Mouse (Mus musculus): ENCODE results near the gene Shank2. TPM values are rescaled to one million over a fixed set of nuclear protein-coding genes. Genes with fewer than 3 reads are reported as not detected.
A peak's percentile ranks its signal among the peaks of the same experiment; 100 is the strongest.

Shank2 gene
- polyA plus RNA-seq, 1 experiment from 2014 or later, result 1.7 TPM

DNA sequence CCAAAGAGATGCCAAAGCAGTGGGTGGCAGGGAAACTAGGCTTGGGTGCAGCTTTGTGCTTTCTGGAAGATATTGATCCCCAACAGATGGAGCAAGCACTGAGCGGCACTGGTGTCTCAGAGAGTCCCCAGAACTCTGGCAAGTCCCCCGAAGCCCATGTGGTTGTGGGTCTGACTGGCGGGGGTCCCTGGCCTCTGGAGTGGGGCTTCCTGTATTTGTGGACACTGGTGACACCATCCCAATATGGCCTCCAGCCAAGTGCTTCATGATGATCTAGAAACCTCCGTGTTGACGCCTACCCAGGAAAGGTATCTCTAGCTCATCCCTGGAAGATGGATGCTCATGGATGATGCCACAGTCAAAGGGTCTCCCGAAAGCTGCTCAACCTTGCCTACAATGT, 172.1 kb downstream of the Shank2 start:
- Histone ChIP-seq H3K27ac (ENCODE audit: low read depth) (no peak overlapping the region), H3K4me1 (replicated peaks; ENCODE audit: control insufficient read depth, insufficient read depth, low read length) (no peaks in the 10 kb centered on the region), H3K4me2 (ENCODE audit: low read length) (no peak overlapping the region), H3K9me3 (ENCODE audit: control insufficient read depth, low read length) (no peaks in the 10 kb centered on the region), H3K27me3 (replicated peaks; ENCODE audit: control insufficient read depth, insufficient read depth, low read length) (peaks cover 29% of the 10 kb centered on the region), H3K36me3 (ENCODE audit: control insufficient read depth, insufficient read depth, low read length) (no peaks in the 10 kb centered on the region), H3K9ac (ENCODE audit: low read length) (no peak overlapping the region), H3K4me3 (ENCODE audit: low read depth, low read length) (no peak overlapping the region)
- WGBS, result 88% methylated on average over 6 of the region's 6 CpGs
- ATAC-seq (replicated peaks; ENCODE audit: low FRiP score, low TSS enrichment, low read depth) (no peak), DNase-seq (ENCODE audit: low spot score) (no peak)

DNA sequence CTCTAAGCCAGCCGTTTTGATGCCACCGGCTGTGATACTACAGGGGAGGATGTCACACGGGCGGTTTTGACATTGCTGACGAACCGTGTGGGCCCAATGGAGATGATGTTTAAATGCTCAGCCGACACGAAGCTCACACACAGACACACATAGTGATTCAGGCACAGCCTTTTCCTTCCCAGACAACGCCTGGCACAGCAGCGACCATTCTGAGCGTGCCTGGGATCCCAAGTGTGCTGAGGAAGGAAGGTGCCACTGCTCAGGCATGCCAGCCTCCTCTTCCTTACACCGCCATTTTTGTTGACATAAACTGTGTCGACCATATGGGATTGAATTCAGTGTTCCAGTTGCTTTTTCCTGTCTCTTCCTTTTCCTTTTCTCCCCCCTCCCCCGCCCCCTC, 172.6 kb downstream of the Shank2 start:
- DNase-seq (ENCODE audit: low spot score), result no peak
- 79% methylated on average over 14 of the region's 14 CpGs for WGBS
- H3K9ac ChIP-seq (ENCODE audit: low read length), result no peak overlapping the region
- no peaks in the 10 kb centered on the region for H3K4me1 ChIP-seq (replicated peaks; ENCODE audit: control insufficient read depth, insufficient read depth, low read length)
- H3K27ac ChIP-seq (ENCODE audit: low read depth), result no peak overlapping the region
- H3K9me3 ChIP-seq (ENCODE audit: control insufficient read depth, low read length), result no peaks in the 10 kb centered on the region
- no peak overlapping the region for H3K4me2 ChIP-seq (ENCODE audit: low read length)
- ATAC-seq (replicated peaks; ENCODE audit: low FRiP score, low TSS enrichment, low read depth), result no peak
- H3K27me3 ChIP-seq (replicated peaks; ENCODE audit: control insufficient read depth, insufficient read depth, low read length), result peaks cover 29% of the 10 kb centered on the region
- H3K4me3 ChIP-seq (ENCODE audit: low read depth, low read length), result no peak overlapping the region
- no peaks in the 10 kb centered on the region for H3K36me3 ChIP-seq (ENCODE audit: control insufficient read depth, insufficient read depth, low read length)

DNA sequence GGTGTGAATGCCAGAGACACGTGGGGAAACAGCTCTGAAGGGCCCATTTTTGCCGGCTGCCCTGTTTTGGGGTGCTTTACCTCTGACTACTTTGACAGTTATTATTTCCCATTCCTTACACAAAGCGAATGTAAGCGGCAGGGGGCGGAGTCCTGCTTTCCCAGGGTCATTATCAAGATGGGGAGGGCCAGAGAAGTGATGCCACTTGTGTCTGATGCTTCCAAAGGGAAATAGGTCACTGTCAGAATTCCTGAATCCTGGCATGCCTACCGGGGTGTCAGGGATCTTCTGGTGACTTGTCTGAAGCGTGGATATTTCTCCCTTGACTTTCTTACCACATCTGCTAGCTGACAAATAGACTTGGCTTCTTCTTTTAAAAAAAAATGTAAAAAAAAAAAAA, 173.3 kb downstream of the Shank2 start:
- no peak overlapping the region for H3K27ac ChIP-seq (ENCODE audit: low read depth)
- H3K4me2 ChIP-seq (ENCODE audit: low read length), result peak overlapping the region; percentile 40
- no peaks in the 10 kb centered on the region for H3K9me3 ChIP-seq (ENCODE audit: control insufficient read depth, low read length)
- H3K36me3 ChIP-seq (ENCODE audit: control insufficient read depth, insufficient read depth, low read length), result no peaks in the 10 kb centered on the region
- H3K4me1 ChIP-seq (replicated peaks; ENCODE audit: control insufficient read depth, insufficient read depth, low read length), result no peaks in the 10 kb centered on the region
- H3K4me3 ChIP-seq (ENCODE audit: low read depth, low read length), result no peak overlapping the region
- WGBS, result 26% methylated on average over 7 of the region's 7 CpGs
- ATAC-seq (replicated peaks; ENCODE audit: low FRiP score, low TSS enrichment, low read depth) (no peak), DNase-seq (ENCODE audit: low spot score) (no peak)
- no peak overlapping the region for H3K9ac ChIP-seq (ENCODE audit: low read length)
- peaks cover 29% of the 10 kb centered on the region for H3K27me3 ChIP-seq (replicated peaks; ENCODE audit: control insufficient read depth, insufficient read depth, low read length)

DNA sequence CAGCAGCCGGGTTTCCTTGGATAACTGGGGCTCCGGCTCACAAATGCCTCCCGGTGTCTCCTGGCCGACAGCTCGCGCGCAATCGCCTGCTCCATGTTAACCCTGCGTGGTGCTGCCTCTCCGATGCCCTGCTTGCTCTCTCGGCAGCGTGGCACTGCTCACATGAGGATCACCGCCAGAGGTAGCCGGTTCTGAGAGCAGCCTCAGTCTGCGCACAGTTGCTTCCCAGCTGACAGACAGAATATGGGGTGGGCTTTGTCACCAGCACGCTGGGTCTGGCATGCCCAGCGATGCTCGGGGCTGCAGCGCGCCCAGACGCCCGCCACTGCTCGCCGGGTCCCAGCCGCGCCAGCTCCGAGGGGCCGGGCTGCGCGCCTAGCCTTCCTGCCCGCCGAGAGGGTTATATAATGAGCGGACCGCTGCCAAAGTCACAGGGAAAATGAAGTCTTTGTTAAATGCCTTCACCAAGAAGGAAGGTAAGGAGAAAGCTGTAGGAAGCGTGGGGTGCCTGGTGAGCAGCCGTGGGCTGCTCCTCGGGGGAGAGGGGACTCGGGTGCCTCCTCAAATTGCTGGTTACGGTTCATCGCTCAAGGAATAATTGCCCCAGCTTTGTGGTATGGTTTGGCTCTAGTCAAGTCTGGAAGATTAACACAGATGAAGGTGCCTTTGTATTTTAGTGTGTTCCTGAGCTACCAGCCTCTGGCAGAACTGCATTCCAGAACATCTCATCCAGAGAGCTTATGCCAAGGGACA, 173.9 kb downstream of the Shank2 start:
- DNase-seq (ENCODE audit: low spot score) (peak; percentile 53), ATAC-seq (replicated peaks; ENCODE audit: low FRiP score, low TSS enrichment, low read depth) (no peak)
- Histone ChIP-seq H3K4me3 (ENCODE audit: low read depth, low read length) (peak overlapping the region; percentile 15; the same call in 1 of the 2 replicates), H3K4me1 (replicated peaks; ENCODE audit: control insufficient read depth, insufficient read depth, low read length) (no peaks in the 10 kb centered on the region), H3K4me2 (ENCODE audit: low read length) (peak overlapping the region; percentile 40), H3K9ac (ENCODE audit: low read length) (no peak overlapping the region), H3K9me3 (ENCODE audit: control insufficient read depth, low read length) (no peaks in the 10 kb centered on the region), H3K27ac (ENCODE audit: low read depth) (no peak overlapping the region), H3K36me3 (ENCODE audit: control insufficient read depth, insufficient read depth, low read length) (no peaks in the 10 kb centered on the region), H3K27me3 (replicated peaks; ENCODE audit: control insufficient read depth, insufficient read depth, low read length) (peaks cover 29% of the 10 kb centered on the region)
- WGBS, result 6% methylated on average over 40 of the region's 40 CpGs

DNA sequence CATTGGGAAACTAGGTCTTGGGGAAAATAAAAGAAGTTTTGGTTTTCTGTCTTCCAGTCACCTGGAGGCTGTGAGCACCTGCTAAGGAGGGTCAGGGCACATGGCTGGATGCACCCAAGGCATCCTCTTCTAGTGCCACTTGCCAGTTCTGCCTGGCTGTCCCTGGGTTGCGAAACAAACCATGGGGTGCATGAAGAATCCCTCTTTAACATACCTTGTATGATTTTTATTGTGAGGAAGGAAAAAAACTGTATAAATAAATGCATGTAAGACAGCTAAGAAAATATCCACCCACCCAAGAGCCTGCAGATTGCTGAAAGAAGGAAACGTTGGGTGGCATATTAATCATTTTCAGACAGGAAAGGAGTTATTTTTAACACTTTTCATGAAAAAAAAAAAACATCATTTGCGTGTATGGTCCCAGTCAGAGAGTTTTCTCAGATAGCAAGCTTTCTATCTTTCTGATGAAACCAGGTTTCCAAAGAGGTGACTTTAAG, 174.6 kb downstream of the Shank2 start:
- Histone ChIP-seq H3K4me2 (ENCODE audit: low read length) (no peak overlapping the region), H3K4me3 (ENCODE audit: low read depth, low read length) (no peak overlapping the region), H3K4me1 (replicated peaks; ENCODE audit: control insufficient read depth, insufficient read depth, low read length) (no peaks in the 10 kb centered on the region), H3K36me3 (ENCODE audit: control insufficient read depth, insufficient read depth, low read length) (no peaks in the 10 kb centered on the region), H3K27ac (ENCODE audit: low read depth) (no peak overlapping the region), H3K27me3 (replicated peaks; ENCODE audit: control insufficient read depth, insufficient read depth, low read length) (peaks cover 29% of the 10 kb centered on the region), H3K9ac (ENCODE audit: low read length) (no peak overlapping the region), H3K9me3 (ENCODE audit: control insufficient read depth, low read length) (no peaks in the 10 kb centered on the region)
- 66% methylated on average over 3 of the region's 3 CpGs for WGBS
- DNase-seq (ENCODE audit: low spot score), result no peak
- ATAC-seq (replicated peaks; ENCODE audit: low FRiP score, low TSS enrichment, low read depth), result no peak

DNA sequence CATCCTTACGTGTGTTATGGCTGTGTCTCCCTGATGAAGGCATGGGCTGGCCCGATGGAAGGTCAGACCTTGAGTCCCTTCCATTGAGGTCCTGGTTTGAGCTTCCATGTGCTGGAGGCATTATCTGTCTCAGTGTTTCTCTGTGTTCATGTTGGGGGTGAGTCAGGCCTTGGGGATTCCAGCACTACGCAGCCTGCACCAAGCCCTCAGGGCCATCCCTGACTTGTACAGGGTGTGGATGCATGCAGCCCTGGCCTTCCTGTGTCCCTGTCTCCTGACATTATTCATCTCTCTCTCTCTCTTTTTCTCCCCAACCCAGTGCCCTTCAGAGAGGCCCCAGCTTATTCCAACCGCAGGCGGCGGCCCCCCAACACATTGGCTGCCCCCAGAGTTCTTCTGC, 177.7 kb downstream of the Shank2 start:
- H3K9me3 ChIP-seq (ENCODE audit: control insufficient read depth, low read length), result no peaks in the 10 kb centered on the region
- no peaks in the 10 kb centered on the region for H3K36me3 ChIP-seq (ENCODE audit: control insufficient read depth, insufficient read depth, low read length)
- no peak overlapping the region for H3K4me3 ChIP-seq (ENCODE audit: low read depth, low read length)
- H3K9ac ChIP-seq (ENCODE audit: low read length), result no peak overlapping the region
- ATAC-seq (replicated peaks; ENCODE audit: low FRiP score, low TSS enrichment, low read depth) (no peak), DNase-seq (ENCODE audit: low spot score) (no peak)
- H3K4me2 ChIP-seq (ENCODE audit: low read length), result no peak overlapping the region
- 90% methylated on average over 6 of the region's 6 CpGs for WGBS
- H3K27ac ChIP-seq (ENCODE audit: low read depth), result no peak overlapping the region
- no peaks in the 10 kb centered on the region for H3K4me1 ChIP-seq (replicated peaks; ENCODE audit: control insufficient read depth, insufficient read depth, low read length)
- peaks cover 26% of the 10 kb centered on the region for H3K27me3 ChIP-seq (replicated peaks; ENCODE audit: control insufficient read depth, insufficient read depth, low read length)

DNA sequence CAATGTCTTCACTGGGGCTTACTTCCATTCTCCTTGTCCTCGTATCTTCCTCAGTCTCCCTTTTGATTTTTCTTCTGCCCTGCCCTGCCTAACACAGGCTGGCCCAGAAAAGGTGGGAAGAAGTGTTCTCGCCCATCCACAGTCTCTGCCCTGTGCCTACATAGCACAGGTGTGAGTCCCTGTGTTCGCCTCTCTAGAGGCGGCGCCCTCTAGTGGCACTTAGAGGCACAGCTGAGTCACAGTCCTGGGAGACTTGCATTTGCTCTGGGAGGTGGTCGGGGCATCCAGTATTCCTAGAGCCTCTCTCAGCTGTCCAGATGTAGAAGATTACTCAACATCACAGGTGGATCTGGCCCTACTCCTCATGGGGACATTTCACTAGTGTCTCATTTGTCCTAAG, 179.2 kb downstream of the Shank2 start:
- peak; percentile 64; the same call in 1 of the 2 replicates for ATAC-seq (replicated peaks; ENCODE audit: low FRiP score, low TSS enrichment, low read depth)
- 16% methylated on average over 6 of the region's 6 CpGs for WGBS
- peak; percentile 75 for DNase-seq (ENCODE audit: low spot score)
- no peak overlapping the region for H3K9ac ChIP-seq (ENCODE audit: low read length)
- no peak overlapping the region for H3K4me2 ChIP-seq (ENCODE audit: low read length)
- H3K4me1 ChIP-seq (replicated peaks; ENCODE audit: control insufficient read depth, insufficient read depth, low read length), result no peaks in the 10 kb centered on the region
- peaks cover 12% of the 10 kb centered on the region for H3K27me3 ChIP-seq (replicated peaks; ENCODE audit: control insufficient read depth, insufficient read depth, low read length)
- H3K36me3 ChIP-seq (ENCODE audit: control insufficient read depth, insufficient read depth, low read length), result no peaks in the 10 kb centered on the region
- no peak overlapping the region for H3K4me3 ChIP-seq (ENCODE audit: low read depth, low read length)
- no peak overlapping the region for H3K27ac ChIP-seq (ENCODE audit: low read depth)
- no peaks in the 10 kb centered on the region for H3K9me3 ChIP-seq (ENCODE audit: control insufficient read depth, low read length)

DNA sequence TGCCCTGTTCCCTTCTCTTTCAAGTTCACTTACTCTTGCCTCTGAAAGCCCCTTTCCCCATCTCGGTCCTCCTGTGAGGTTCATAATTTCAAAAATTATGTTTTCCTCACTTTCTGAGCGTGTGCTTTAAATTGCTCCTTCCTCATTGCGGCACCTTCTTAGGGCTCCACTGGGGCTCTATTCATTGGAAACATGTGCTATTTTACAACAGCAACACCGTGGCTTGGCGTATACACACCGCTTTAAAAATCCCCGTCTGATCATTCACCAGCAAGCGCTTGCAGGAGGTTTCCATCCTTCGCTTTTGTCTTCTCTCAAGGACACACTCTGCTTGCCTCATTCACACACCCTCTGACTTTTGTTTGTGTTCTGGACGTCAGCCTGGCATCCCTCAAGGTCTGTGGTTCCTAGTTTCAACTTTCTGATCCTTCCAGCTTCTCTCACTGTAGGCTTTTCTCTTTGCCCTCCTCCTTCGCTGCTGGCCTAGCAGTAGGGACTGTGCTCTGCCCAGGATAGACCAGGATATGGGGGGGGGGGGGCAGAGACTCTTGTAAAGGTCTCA, 186.2 kb downstream of the Shank2 start:
- Histone ChIP-seq H3K27me3 (replicated peaks; ENCODE audit: control insufficient read depth, insufficient read depth, low read length) (no peaks in the 10 kb centered on the region), H3K9me3 (ENCODE audit: control insufficient read depth, low read length) (no peaks in the 10 kb centered on the region), H3K27ac (ENCODE audit: low read depth) (no peak overlapping the region), H3K4me2 (ENCODE audit: low read length) (no peak overlapping the region), H3K9ac (ENCODE audit: low read length) (no peak overlapping the region), H3K4me1 (replicated peaks; ENCODE audit: control insufficient read depth, insufficient read depth, low read length) (no peaks in the 10 kb centered on the region), H3K4me3 (ENCODE audit: low read depth, low read length) (no peak overlapping the region), H3K36me3 (ENCODE audit: control insufficient read depth, insufficient read depth, low read length) (no peaks in the 10 kb centered on the region)
- ATAC-seq (replicated peaks; ENCODE audit: low FRiP score, low TSS enrichment, low read depth), result no peak
- no peak for DNase-seq (ENCODE audit: low spot score)
- WGBS, result 63% methylated on average over 11 of the region's 11 CpGs

DNA sequence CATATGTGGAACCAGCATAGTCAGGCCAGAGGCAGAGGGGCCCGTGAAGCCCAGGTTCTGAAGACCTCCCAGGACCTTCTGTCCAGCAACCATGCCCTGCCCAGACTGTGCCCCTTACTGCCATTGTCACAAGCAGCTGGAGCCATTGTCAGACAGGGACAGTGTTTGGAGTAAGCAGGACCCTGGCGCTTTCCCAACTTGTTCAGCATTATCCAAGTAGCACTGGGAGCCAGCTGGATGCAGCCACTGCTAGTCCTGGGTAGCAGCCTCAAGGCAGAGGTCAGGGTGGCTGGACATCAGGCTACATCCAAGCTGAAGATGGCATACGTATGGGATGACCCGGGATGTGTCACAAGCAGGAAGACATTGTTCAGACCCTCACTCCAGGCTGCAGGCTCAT, 187.7 kb downstream of the Shank2 start:
- H3K9me3 ChIP-seq (ENCODE audit: control insufficient read depth, low read length), result no peaks in the 10 kb centered on the region
- H3K4me2 ChIP-seq (ENCODE audit: low read length), result no peak overlapping the region
- no peaks in the 10 kb centered on the region for H3K27me3 ChIP-seq (replicated peaks; ENCODE audit: control insufficient read depth, insufficient read depth, low read length)
- no peak overlapping the region for H3K4me3 ChIP-seq (ENCODE audit: low read depth, low read length)
- WGBS, result 84% methylated on average over 4 of the region's 4 CpGs
- H3K27ac ChIP-seq (ENCODE audit: low read depth), result no peak overlapping the region
- H3K4me1 ChIP-seq (replicated peaks; ENCODE audit: control insufficient read depth, insufficient read depth, low read length), result no peaks in the 10 kb centered on the region
- DNase-seq (ENCODE audit: low spot score) (no peak), ATAC-seq (replicated peaks; ENCODE audit: low FRiP score, low TSS enrichment, low read depth) (no peak)
- H3K9ac ChIP-seq (ENCODE audit: low read length), result no peak overlapping the region
- no peaks in the 10 kb centered on the region for H3K36me3 ChIP-seq (ENCODE audit: control insufficient read depth, insufficient read depth, low read length)

Data from intestine, embryonic 14.5 days (tissue).